Mouse (Mus musculus): ENCODE measurements around the gene Slc25a54.

Gene Slc25a54

GRCm38 (mm10) chr3:109080169-109080568 lies at the start of gene Slc25a54:
Gene Slc25a54, plus strand, starts transcription at chr3:109080469.
- DNase-seq (ENCODE audit: low spot score): no peak

- DNase-seq (ENCODE audit: low spot score): no peak
Measured at GRCm38 (mm10) chr3:109030817-109031216, 49.5 kb upstream of the Slc25a54 start.

- no peak for DNase-seq (ENCODE audit: low spot score)
Measured at GRCm38 (mm10) chr3:109031626-109032025, 48.6 kb upstream of the Slc25a54 start.

GRCm38 (mm10) chr3:109032306-109032705 lies 48.0 kb upstream of the Slc25a54 start:
- no peak for DNase-seq (ENCODE audit: low spot score)

- DNase-seq (ENCODE audit: low spot score): no peak
Measured at GRCm38 (mm10) chr3:109034411-109034810, 45.9 kb upstream of the Slc25a54 start.

GRCm38 (mm10) chr3:109040908-109041307 lies 39.4 kb upstream of the Slc25a54 start:
- DNase-seq (ENCODE audit: low spot score): no peak

- no peak for DNase-seq (ENCODE audit: low spot score)
Measured at GRCm38 (mm10) chr3:109043395-109043794, 36.9 kb upstream of the Slc25a54 start.

- no peak for DNase-seq (ENCODE audit: low spot score)
Measured at GRCm38 (mm10) chr3:109046428-109046827, 33.8 kb upstream of the Slc25a54 start.

GRCm38 (mm10) chr3:109047707-109048283 lies 32.5 kb upstream of the Slc25a54 start:
- DNase-seq (ENCODE audit: low spot score): no peak

GRCm38 (mm10) chr3:109051056-109051945 lies 29.0 kb upstream of the Slc25a54 start:
- no peak for DNase-seq (ENCODE audit: low spot score)

- no peak for DNase-seq (ENCODE audit: low spot score)
Measured at GRCm38 (mm10) chr3:109051946-109052331, 28.3 kb upstream of the Slc25a54 start.

GRCm38 (mm10) chr3:109059903-109060302 lies 20.4 kb upstream of the Slc25a54 start:
- no peak for DNase-seq (ENCODE audit: low spot score)

GRCm38 (mm10) chr3:109062391-109062790 lies 17.9 kb upstream of the Slc25a54 start:
- DNase-seq (ENCODE audit: low spot score): no peak

GRCm38 (mm10) chr3:109062989-109063388 lies 17.3 kb upstream of the Slc25a54 start:
- no peak for DNase-seq (ENCODE audit: low spot score)

GRCm38 (mm10) chr3:109084418-109084817 lies 4.1 kb downstream of the Slc25a54 start:
- no peak for DNase-seq (ENCODE audit: low spot score)

- no peak for DNase-seq (ENCODE audit: low spot score)
Measured at GRCm38 (mm10) chr3:109088460-109088859, 8.2 kb downstream of the Slc25a54 start.

GRCm38 (mm10) chr3:109104702-109105101 lies 24.4 kb downstream of the Slc25a54 start:
- DNase-seq (ENCODE audit: low spot score): no peak

- no peak for DNase-seq (ENCODE audit: low spot score)
Measured at GRCm38 (mm10) chr3:109117136-109117535, 36.9 kb downstream of the Slc25a54 start.

GRCm38 (mm10) chr3:109119562-109119961 lies 39.3 kb downstream of the Slc25a54 start:
- DNase-seq (ENCODE audit: low spot score): no peak

- DNase-seq (ENCODE audit: low spot score): no peak
Measured at GRCm38 (mm10) chr3:109119973-109120372, 39.7 kb downstream of the Slc25a54 start.

GRCm38 (mm10) chr3:109122641-109123530 lies 42.6 kb downstream of the Slc25a54 start, which contains the start of gene Slc25a24:
Gene Slc25a24, plus strand, starts transcription at chr3:109123149.
- peak; percentile 59 for DNase-seq (ENCODE audit: low spot score)

GRCm38 (mm10) chr3:109123531-109123981 lies 43.3 kb downstream of the Slc25a54 start:
- DNase-seq (ENCODE audit: low spot score): peak; percentile 55
